Mouse (Mus musculus) G1E-ER4 (cell line): Measurements from ENCODE around the gene Ocel1. TPM values are rescaled to one million over a fixed set of nuclear protein-coding genes. Genes with fewer than 3 reads are reported as not detected.

Source experiments
- GATA1 ChIP-seq: IDR thresholded peaks from one replicate; pipeline ENCODE4 v1.8.0; 2012; ENCODE audit warnings: low read length, inconsistent platforms
- polyA plus RNA-seq: library from polyadenylated mRNA; stranded (reverse); fragments of >175 nt; gene quantifications from 2 replicates; pipeline ENCODE4 v1.2.3, GENCODE M21; 2012

Gene Ocel1
- polyA plus RNA-seq = 51.3 and 71.7 TPM in 2 replicates

DNA sequence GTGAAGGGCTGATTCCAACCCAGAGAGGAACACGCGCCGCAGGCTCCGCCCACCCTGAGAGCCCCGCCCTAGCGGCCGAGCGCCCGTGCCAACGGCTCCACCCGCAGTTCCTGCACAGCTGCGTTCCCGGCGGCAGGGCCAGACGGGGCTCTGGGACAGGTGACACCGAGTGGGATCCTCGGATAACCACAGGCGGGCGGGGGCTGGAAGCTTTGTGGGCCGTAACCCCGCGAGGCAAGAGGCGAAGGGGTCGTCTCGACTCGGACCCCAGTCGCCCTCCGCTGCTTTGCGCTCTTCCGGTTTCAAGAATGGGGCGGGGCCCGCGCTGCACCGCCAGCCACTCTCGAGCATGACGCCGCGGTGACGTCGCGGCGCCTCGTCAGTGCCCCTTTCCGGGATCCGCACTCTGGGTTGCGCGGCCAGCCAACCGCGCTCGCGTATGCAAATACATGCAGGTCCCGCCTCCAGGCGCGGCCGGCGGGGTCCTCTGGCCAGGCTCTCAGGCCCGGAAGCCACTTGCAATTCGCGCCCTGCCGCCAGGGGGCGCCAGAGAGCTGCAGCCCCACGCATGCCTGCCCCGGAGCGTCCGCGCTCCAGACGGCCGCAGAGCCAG lies at the start of gene Ocel1:
Gene Ocel1, plus strand, starts transcription at position 63 of the 613 bp plus-strand sequence.
- TF ChIP-seq GATA1 = no peak

DNA sequence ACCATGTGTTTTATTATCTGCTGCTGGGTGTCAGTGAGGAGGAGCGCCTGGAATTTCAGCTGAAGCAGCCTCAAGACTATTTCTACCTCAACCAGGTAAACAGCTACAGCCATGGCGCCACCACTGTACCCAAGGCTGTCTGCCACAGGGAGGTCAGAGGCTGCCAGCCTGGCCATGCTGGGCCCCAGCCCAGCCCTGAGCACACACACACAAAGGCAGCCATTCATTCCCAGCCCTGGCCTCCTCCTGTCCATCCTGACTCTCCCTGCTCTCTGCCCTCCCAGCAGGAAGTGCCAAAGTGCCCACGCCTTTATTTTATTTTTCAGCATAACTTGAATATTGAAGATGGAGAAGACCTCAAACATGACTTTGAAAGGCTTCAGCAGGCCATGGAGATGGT lies 48.2 kb upstream of the Ocel1 start:
- TF ChIP-seq GATA1 = no peak

DNA sequence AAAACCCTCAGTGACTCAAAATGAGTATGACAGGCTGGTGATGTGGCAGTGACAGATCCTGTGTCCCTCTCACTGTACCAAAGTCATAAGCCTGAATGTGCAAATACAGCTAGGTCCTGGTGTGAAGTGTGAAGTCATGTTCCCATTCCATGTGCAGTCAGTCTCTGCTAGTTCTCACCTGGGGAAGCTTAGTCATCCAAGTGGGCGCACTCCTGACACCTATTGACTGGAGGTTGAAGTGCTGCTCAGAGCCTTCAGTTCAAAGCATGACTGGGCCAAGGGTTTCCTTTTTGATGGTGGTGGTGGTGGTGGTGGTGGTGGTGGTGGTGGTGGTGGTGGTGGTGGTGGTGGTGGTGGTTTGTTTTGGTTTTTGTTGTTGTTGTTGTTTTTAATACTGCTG lies 46.2 kb upstream of the Ocel1 start:
- TF ChIP-seq GATA1 = no peak

DNA sequence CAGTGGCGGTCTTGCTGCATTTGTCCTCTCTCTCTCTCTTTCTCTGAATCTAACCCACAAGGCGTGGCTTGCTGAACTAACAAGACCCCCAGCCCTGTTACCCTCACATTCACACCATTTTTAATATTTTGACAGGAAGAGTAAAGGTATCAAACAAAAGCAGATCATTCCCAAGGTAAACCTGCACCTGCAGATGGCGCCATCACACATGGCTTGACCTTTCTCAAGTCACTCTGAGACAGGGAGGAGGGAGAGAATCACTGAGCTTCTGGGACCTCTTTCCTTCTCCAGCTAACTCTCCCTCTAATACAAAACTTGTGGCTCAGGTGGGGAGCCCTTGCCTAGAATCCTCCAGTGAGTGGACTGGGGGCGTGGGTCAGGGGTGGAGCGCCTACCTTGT lies 30.5 kb upstream of the Ocel1 start:
- TF ChIP-seq GATA1 = no peak

DNA sequence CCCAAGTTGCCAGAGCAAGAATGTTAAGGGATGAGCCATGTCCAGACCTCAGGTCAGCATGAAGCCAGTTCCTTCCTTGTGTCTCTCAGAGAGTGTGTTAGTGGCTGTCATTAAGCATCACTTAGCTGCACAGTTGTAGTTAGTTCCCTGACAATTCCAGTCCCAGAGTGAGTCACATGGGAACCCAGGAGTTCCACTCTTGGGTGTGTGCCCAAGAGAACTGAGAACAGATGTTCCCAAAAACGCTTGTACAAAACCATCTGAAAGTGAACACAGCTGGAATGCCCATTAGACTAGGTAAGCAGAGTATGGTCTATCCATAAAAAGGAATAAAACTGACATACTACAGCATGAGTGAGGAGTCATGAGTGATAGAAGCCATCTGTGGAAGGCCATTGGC lies 24.5 kb upstream of the Ocel1 start:
- TF ChIP-seq GATA1 = no peak

DNA sequence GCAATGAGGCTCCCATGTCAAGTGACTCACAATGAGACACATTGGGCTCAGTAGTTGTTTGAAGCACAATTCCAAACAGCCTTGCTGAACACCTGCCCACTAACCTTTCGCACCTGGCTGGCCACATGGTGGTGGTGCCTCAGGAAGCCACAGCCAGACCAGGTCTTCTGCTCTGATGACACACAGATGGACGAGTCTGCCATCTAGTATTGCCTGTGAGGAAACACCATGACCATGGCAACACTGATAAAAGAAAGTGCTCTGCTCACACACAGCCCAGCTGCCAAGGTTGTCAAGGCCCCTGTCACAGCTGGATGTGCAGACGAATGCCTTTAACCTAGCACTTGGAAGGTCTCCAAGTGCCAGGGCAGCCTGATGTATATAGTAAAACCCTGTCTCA lies 20.0 kb upstream of the Ocel1 start:
- TF ChIP-seq GATA1 = no peak

DNA sequence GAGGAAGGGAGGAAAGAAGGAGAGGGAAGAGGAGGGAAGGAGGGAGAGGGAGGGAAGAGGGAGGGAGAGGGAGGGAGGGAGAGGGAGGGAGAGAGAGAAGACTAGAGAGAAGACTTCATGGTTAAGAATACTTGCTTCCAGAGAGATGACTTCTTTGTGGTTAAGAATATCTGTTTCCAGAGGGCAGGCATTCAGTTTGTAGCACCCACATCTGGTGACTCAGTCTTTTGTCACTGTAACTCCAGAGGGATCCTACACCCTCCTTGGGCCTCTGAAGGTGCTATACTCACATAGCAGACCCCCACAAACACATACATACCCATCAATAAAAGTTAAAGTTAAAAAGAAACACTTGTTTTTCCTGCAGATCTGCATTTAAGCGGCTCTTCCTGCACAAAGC lies 19.6 kb upstream of the Ocel1 start:
- TF ChIP-seq GATA1 = no peak

DNA sequence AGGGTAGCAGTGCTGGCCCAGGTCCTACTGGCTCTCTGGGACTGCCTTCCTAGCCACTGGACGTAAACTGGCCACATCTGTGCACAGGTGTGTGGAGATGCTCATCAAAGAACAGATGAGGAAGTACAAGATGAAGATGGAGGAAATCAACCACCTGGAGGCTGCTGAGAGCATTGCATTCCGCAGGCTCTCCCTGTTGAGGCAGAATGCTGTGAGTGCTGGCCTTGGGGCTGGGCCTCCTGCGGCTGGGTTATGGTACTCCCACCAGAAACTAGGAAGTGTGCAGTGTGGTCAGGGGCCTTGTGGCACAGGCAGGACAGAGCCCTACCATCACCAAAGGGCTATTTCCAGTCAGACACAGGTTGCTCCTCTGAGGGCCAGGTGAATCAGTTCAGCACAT lies 13.1 kb upstream of the Ocel1 start:
- TF ChIP-seq GATA1 = no peak

DNA sequence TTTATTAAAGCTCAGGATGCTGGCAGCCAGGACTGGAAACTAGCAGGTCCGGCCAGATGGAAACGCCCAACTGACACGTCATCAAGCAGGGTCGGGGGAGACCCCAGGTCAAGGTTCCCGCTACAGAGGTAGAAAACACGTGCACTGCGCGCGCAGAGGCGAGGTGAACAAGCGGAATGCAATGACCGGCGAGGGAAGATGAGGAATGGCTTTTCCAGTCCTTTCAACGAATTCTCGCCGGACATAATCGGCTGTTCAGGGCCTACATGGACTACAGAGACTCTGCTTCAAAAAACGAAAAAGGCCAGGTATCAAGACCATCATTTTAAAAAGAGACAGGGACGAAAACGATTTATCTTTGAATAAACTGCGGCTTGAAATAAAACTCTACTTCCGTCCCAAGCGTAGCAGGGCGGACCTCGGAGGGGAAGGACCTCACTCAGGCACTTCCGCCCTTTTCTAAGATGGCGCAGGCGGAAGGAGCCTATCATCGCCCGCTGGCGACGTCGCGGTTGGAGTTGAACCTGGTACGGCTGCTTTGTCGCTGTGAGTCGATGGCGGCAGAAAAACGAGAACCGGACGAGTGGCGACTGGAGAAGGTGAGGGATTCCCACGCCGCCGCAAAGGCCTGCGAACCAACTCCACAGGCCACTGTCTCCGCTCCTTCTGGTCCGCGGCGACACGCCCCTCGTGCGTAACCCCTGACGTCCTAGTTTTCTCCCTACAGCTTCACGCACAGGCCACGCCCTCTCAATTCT lies 4.1 kb upstream of the Ocel1 start, which contains the start of gene Use1:
Gene Use1, plus strand, starts transcription at position 78 of the 758 bp plus-strand sequence.
- TF ChIP-seq GATA1 = no peak

DNA sequence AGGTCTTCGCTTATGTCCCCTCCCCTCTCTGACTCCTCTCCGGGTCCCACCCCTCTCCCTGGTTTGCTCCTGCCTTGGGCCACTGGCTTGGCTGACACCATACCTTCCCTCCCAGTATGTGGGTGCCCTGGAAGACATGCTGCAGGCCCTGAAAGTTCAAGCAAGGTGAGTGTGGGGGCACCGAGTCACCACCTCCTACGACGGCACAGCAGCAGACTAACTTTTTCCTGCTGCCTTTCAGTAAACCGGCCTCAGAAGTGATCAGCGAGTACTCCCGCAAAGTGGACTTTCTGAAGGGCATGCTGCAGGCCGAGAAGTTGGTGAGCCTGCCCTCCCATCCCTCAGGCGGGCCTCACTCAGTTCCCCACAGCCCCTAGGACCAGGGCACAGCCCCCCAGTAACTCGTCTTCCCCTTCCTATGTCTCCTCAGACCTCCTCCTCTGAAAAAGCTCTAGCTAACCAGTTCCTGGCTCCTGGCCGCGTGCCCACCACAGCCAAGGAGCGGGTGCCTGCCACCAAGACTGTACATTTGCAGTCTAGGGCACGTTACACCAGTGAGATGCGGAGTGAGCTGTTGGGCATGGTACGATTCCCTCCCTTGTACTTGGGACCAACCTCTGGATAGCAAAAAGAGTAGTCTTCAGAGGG lies 3.4 kb upstream of the Ocel1 start:
- TF ChIP-seq GATA1 = no peak

DNA sequence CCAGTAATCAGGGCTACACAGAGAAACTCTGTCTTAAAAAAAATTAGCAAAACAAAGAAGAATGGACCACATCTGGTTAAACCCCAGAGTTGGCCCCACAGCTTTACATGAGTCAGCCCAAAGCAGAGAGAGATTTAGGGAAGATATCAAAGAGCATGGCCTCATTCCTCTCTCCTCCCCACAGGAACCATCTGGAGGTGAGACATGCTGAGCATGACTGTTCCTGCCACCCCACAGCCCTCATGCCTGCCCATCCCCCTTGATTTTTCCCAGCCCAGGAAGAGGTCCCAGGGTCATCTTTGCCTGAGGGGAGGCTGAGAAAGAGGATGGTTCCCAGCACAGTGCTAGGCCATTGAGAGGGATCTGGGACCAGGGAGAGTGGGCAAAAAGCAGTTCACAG lies 2.7 kb upstream of the Ocel1 start:
- no peak for TF ChIP-seq GATA1

DNA sequence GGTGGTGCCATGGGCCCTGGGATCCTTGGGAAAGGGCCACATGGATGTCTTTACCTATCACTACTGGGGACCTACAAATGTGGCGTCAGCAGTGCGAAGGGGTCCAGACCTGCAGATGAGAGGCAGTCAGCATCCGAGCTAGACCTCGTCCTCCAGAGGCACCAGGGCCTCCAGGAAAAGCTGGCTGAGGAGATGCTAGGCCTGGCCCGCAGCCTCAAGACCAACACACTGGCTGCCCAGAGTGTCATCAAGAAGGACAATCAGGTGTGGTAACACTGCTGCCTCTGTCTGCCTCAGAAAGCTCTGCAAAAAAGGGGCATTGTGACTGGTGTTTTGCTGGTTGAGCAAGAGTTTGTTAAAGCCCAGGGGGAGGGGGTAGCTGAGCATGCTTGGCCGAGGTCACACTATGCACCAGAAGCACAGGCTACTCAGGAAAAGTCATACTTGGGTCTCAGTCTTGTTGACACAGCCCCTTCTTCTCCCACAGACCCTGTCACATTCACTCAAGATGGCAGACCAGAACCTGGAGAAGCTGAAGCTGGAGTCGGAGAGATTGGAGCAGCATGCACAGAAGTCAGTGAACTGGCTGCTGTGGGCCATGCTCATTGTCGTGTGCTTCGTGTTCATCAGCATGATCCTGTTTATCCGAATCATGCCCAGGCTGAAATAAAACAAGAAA lies 1.9 kb upstream of the Ocel1 start:
- TF ChIP-seq GATA1 = no peak

DNA sequence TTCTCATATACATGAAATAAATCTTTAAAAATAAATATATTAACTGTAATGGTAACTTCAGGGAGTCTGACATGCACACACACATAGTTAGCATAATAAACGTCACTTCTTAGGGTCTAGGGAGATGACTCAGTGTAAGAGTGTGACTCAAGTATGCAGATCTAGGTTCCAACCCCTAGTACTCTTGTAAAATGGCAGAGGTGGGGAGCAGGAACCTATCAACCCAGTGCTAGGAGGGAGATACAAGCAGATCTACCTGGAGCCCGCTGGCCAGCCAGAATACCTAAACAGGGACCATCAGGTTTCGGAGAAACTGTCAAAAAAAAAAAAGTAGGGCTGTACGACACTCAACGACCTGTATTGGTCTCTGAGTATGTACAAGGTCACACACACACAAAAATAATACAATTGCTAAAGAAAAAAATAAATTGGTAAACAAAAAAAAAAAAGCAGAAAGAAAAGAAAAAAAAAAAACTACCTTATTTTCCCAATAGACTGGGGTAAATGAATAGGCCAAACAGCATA lies 325 bp upstream of the Ocel1 start:
- TF ChIP-seq GATA1 = no peak

DNA sequence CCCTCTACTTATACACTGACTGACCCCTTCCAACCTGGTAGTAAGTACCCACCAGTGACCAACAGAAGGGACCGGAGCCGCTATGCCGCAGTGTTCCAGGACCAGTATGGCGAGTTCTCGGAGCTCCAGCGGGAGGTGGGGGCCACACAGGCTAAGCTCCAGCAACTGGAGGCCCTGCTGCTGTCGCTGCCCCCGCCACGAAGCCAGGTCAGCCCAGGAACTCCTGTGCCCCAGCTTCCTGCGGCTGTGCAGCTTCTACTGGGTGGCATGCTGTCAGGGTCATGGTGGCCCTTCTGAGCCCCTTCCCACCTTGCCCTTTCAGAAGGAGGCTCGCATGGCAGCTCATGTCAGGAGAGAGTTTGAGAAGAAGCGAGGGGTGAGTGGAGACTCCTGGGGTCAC lies 1.3 kb downstream of the Ocel1 start:
- no peak for TF ChIP-seq GATA1

DNA sequence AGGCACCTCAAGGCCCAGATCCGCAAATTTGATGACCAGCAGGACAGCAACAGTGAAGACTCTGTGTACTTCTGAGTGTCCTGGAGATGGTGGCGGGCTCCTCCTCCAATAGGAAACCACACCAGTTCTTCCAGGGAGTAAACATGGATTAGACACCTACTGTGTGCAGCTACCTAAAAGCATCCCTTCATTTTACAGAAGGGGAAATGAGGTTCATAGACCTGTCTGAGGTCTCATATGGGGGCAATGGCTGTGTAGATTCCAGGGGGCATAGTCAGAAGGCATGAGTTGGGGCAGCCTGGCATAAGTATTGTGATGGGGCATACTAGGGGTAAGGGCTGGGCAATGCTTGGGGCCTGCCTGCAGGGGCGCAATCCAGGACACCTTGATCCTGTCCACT lies 1.9 kb downstream of the Ocel1 start:
- no peak for TF ChIP-seq GATA1
